Mouse (Mus musculus) adrenal gland, postnatal 14 days (tissue): ENCODE results near the gene Col6a6. TPM values are rescaled to one million over a fixed set of nuclear protein-coding genes. Genes with fewer than 3 reads are reported as not detected.

Source experiments
- DNase-seq: peaks from one replicate; pipeline ENCODE4 v3.0.0; 2021; ENCODE audit warnings: mixed read lengths
- total RNA-seq: library from RNA; stranded (reverse); gene quantifications from 2 replicates; pipeline ENCODE4 v1.2.3, GENCODE M21; 2021

Gene Col6a6
- total RNA-seq, 1 experiment from 2014 or later, result 5.0 TPM

- no peak for DNase-seq
Observed at GRCm38 (mm10) chr9:105801463-105801862, 26.5 kb downstream of the Col6a6 start.

DNA sequence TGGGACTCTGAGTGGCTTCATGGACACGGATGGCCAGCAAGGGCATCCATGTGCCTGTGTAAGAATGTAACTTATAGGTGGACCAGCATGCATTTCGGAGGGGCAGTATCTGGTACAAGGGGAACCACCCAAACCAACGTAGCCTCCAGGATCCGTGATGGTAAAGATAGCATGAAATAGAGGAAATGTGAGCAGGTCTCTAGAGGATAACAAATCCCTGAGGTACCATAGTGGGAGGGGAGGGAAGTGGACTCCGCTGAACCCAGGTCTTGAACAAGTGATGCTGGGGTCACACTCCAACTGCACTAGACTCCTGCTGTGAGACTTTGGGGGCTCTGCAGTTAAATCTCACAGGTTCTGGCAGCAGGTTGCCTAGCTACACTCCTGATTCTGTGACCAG lies 27.7 kb downstream of the Col6a6 start:
- no peak for DNase-seq

DNA sequence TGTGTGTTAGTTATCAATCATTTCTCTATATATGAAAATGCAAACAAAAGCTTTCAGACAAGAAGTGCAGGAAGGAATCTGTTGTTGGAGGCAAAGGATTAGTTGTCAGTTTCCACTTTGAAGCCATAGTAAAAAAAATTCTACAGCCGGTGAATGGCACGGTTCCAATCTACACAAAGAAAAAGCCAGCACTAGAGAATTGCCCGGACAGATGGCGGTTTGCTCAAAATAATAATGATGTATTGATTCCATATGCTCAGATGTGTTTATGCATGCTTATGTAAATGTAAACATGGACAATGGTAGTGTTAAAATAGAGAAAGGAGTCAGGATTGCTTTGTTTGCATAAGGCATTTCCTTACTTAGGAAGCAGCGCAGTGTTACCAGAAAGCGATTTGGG lies 31.8 kb downstream of the Col6a6 start:
- DNase-seq, result no peak

DNA sequence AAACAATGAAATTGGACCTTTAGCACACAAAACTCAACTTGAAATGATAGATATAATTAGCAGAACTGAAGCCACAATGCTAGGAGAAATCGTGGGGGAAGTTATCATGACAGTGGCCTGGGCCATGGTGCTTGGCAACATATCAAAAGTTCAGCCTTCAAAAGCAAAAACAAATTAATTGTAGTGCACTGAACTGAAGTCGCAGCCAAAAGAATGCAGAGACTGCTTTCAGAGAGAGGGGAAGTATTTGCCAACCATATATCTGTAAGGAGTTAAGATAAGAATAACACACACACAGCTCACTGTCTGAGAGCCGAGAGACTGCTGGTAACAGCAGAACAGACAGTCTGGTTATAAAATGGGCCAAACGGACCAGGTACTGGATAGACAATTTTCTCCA lies 33.0 kb downstream of the Col6a6 start:
- peak; percentile 39 for DNase-seq

- no peak for DNase-seq
Observed at GRCm38 (mm10) chr9:105791810-105792209, 36.1 kb downstream of the Col6a6 start.

DNA sequence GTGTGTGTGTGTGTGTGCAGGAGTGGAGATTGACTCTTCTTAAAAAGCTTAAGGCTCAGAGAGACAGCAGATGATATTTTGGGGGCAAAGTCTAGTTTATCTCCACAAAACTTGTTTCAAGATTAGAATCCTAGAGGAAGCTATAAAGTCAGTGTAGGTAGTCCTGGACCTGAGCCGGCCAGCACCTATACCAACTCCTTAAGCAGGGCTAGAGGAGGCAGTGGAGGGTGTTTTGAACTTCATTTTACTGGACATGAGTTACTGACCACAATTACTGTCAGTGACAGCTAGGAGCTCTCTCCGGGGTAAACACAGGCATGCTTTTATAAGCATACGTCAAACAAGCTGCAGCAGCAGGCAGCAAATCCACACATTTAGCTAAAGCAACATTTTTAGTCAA lies 39.8 kb downstream of the Col6a6 start:
- DNase-seq, result no peak

GRCm38 (mm10) chr9:105787800-105788199 lies 40.2 kb downstream of the Col6a6 start:
- no peak for DNase-seq

- no peak for DNase-seq
Observed at GRCm38 (mm10) chr9:105784026-105784425, 43.9 kb downstream of the Col6a6 start.

DNA sequence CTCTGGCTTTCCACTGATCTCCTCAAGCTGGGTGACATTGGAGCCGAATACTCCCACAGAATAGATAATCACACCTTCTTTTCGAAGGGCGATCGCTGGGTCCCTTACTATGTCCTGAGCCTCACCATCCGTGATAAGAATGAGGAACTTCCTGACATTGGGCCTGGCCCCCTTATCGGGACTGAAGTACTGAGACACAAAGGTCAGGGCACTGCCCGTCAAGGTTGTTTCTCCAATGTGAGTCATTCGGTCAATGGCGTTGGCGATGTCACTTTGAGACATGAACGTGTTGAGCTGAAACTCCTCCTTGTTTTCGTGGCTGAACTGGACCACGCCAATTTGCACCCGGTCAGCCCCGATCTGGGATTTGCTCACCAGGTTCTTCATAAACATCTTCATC lies 47.3 kb downstream of the Col6a6 start:
- peak; percentile 30 for DNase-seq

DNA sequence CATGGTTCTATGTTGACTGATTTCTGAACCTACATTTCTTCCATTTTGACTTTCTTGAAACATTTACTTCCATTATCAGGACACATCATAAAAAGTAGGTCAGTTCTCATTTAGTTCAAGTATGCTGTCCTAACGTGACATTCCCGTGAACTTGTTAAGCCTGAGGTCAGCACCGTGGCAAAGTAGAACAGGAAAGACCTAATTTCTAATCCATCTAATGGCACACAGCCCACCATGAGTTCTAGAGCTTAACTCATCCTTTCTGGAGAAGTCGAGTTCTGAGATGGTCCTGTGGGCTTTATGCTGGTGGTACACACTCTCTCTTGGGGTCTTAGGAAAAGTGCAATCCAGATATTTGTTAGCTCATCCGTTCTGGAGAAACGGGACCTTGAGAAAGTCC lies 49.2 kb downstream of the Col6a6 start:
- no peak for DNase-seq

DNA sequence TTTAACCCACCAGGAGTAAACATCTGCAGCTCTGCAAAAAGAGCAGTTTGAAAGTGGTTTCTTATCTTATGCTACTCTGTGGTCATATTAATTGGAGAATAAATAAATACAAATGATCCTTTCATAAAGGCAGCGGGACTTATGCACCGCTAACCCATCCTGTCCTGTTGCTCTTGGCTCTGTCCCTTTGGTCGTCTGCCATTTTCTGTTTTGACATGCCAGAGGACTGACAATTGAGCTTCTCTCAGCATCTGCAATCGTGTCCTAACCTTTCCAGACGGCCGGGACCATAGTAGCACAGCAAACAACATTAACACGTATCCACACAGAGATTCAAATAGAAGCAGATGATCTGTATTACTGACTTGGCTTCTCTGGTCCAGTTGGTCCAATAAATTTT lies 53.1 kb downstream of the Col6a6 start:
- DNase-seq, result peak; percentile 26

GRCm38 (mm10) chr9:105774321-105774720 lies 53.6 kb downstream of the Col6a6 start:
- no peak for DNase-seq

DNA sequence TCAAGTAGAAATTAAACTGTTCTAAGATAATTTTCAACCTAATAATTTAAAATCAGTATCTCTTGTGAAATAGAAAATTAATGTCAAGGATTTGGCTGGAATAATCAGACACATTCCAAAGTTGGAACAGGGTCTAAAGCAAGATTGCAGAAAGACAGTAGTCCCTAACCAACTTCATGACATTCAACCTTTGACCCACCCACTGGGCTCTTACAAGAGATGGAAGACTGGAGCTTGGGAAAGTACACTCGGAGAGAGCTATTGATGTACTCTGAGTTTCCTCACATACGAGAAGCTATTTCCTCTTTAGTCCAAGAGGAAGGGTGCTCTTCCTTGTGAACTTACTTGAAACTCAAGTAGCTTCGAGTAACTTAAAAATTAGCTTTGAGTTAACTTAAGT lies 56.6 kb downstream of the Col6a6 start:
- DNase-seq, result no peak

DNA sequence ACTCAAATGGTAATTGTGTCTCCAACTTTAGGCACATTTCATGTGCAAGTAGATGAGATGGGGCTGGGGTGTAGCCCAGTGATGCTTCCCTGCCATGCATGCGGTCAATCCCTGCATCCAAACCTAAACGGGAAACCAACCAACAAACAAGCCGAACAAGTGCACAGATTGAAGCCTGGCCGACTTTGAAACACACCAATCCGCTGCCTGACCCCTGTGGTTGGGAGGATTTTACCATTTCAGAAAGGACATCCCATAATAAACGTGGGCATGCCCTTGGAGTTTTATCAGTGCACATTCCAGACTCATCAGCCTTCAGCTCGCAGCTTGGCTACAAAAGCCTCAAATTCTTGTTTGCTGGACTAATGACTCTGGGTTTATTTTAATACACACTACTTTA lies 57.3 kb downstream of the Col6a6 start:
- DNase-seq, result peak; percentile 29

GRCm38 (mm10) chr9:105765891-105766290 lies 62.1 kb downstream of the Col6a6 start:
- DNase-seq, result no peak

DNA sequence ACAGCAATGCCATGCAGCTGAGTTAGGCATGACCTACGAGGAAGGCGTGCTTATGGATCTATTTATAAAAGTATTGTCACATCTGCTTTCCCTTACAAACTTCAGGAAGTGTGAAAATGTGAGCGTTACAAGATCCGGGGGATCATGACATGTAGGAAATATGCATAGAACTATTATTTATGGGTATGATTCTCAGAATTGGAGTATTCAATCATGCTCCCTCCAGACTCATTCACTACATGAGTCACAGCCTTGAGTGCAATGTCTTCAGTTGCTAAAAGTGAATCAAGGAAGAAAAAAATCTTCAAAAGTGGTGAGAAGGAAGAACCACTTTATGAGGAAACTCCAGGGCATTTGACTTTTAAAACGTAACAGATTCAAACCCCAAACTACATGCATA lies 63.3 kb downstream of the Col6a6 start:
- DNase-seq, result no peak

DNA sequence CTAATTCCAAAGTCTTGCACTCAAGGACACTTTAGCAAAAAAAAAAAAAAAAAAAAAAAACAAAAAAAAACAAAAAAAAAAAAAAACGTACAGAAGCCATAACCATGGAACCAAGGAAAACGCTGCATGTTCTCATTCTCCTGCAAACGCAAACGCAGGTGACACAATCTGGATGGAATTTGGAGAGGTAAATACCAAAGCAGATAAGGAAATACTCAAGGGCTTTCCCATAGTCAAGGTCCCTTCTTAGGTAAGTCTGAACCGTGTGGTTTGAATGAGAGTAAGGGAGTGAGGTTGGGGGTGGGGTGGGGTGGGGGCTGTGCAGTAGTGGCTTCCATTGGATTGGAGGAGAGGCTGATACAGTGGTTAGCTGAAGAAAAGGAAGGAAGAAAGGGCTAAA lies 63.8 kb downstream of the Col6a6 start:
- DNase-seq, result no peak

DNA sequence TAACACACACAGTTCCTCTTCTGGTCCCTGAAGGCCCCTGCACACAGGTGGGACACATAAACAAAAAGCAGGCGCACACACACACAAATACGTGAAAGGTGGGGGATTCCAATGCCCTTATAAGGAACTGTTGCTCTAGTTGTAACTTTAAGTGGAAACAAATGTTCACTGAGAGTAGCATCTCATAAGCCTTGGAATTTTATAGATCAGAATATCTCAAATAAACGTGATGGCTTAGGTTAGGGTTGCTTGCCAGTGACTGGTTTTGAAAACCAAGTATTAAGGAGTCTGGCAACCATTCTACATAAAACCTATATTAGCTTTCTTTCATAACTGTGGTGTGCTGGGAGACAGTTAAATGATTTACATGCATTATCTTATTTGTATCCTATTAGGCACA lies 64.3 kb downstream of the Col6a6 start:
- no peak for DNase-seq

DNA sequence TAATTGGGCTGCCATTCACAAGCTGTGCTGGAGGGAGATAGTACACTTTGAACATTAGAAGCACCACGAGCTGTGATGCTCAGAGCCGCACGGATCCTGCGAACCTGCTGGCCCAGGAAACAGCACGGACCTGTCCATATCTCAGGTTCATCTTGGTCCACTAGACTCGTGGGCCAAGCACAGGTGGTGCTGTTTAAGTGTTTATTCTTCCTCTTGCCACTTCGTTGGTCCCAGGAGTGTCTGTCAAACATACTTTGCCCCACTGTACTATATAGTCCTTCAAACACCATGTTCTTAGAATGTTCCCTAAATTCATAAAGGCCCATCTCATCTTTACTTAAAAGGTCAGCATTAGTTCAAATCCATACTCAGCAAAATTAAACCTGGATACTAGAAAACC lies 65.7 kb downstream of the Col6a6 start:
- DNase-seq, result no peak

DNA sequence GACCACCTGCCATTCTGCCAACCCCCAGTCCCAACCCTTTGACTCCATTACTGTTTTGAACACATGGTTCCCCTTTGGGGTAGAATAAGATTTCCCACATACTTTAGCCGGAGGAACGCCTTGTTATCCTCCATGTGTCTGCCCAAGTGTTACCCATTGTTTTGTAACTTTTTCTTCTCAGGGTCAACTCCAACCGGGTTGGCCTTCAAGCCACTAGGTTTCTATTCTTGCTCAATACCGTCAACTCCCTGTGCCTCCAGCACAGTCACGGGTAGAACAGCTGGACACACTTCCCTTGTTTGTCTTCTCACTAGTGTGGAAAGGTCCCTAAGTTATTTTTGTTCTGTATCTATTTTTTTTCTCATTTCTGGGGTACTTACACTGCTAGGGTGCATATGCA lies 69.1 kb downstream of the Col6a6 start:
- DNase-seq, result peak; percentile 48

- DNase-seq, result no peak
Observed at GRCm38 (mm10) chr9:105758173-105758765, 69.7 kb downstream of the Col6a6 start.

GRCm38 (mm10) chr9:105754256-105754655 lies 73.7 kb downstream of the Col6a6 start:
- DNase-seq, result no peak

GRCm38 (mm10) chr9:105745861-105746260 lies 82.1 kb downstream of the Col6a6 start:
- no peak for DNase-seq

DNA sequence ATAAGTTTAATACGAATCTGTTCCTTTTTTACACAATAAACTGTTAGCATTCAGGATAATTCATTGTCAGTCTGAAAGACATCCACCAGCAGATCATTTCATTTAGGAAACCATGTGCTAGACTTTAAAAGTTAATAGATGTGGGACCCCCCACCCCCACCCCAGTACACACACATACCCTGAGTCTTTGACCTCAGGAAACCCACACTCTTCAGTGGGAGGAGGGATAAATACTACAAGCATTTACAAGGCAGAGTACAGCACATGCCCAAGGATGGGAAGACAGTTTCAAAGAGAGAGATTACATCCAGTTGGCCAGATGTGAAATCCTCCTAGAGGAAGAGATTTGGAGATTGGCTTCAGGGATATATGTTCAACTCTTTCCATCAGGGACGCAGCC lies 87.5 kb downstream of the Col6a6 start:
- DNase-seq, result no peak

DNA sequence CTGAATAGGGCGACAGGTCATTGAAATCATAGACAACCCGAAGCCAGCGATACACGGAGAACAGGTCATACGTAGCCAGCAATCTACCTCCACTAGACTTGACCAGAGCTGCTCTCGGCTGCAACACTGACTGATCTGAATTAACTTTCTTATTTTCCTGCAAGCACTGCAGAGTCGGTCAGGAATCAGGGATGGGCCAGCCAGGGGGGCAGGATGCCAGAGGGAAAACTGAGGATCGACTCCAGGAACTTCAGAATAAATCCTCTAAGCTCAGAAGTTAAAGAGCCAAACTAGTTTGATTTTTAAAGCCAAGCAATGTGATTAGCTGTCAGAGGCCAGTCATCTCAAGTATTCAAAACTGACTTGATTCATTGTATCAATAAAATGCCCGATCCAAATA lies 88.5 kb downstream of the Col6a6 start:
- peak; percentile 5 for DNase-seq
